Mouse (Mus musculus): ENCODE measurements around the gene Palmd. TPM values are rescaled to one million over a fixed set of nuclear protein-coding genes. Genes with fewer than 3 reads are reported as not detected.

The Palmd gene
- 10.8 and 48.4 TPM in 2 replicates for polyA plus RNA-seq (2012; rRNA removed; ENCODE audit: low replicate concordance)

GRCm38 (mm10) chr3:116968540-116968997, at the start of gene Palmd:
Palmd (minus strand) TSS chr3:116968987.

GRCm38 (mm10) chr3:116967967-116968366, 820 bp downstream of the Palmd start, which contains the start of gene 4930455H04Rik:
4930455H04Rik (plus strand) TSS chr3:116968267.

Other genes starting within 250 kb of the Palmd start
- 16.4 and 17.2 TPM in 2 replicates for gene Agl, start 160.8 kb downstream of the Palmd start, polyA plus RNA-seq (2012; rRNA removed; ENCODE audit: low replicate concordance)
- gene Frrs1, start 109.5 kb downstream of the Palmd start, polyA plus RNA-seq (2012; rRNA removed; ENCODE audit: low replicate concordance) = 14.9 and 30.8 TPM in 2 replicates
- gene 4930455H04Rik, start 720 bp downstream of the Palmd start, polyA plus RNA-seq (2012; rRNA removed; ENCODE audit: low replicate concordance) = not detected in 2 replicates